Mouse (Mus musculus) neural tube, embryonic 10.5 days (tissue): ENCODE results near the gene Ngp.
A peak's percentile ranks its signal among the peaks of the same experiment; 100 is the strongest.

Experiments used
- DNase-seq: peaks from one replicate; pipeline ENCODE4 v3.0.0-alpha.2; 2017; ENCODE audit warnings: low spot score; ENCODE audit errors: extremely low spot score

Ngp gene

GRCm38 (mm10) chr9:110433045-110433444 lies 13.5 kb downstream of the Ngp start:
- DNase-seq: no peak

- DNase-seq: no peak
These were observed 16.5 kb downstream of the Ngp start for GRCm38 (mm10) chr9:110436041-110436440.

GRCm38 (mm10) chr9:110440049-110440448 lies 20.5 kb downstream of the Ngp start:
- no peak for DNase-seq

- no peak for DNase-seq
These were observed 21.0 kb downstream of the Ngp start for GRCm38 (mm10) chr9:110440559-110440958.

GRCm38 (mm10) chr9:110448356-110448755 lies 28.8 kb downstream of the Ngp start:
- no peak for DNase-seq

- peak; percentile 79 for DNase-seq
These were observed 29.5 kb downstream of the Ngp start for GRCm38 (mm10) chr9:110448857-110449617.

- no peak for DNase-seq
These were observed 33.0 kb downstream of the Ngp start for GRCm38 (mm10) chr9:110452523-110452922.

- no peak for DNase-seq
These were observed 38.4 kb downstream of the Ngp start for GRCm38 (mm10) chr9:110457926-110458325.

GRCm38 (mm10) chr9:110459145-110459727 lies 39.7 kb downstream of the Ngp start:
- DNase-seq: no peak

- no peak for DNase-seq
These were observed 41.6 kb downstream of the Ngp start for GRCm38 (mm10) chr9:110460884-110461815.

GRCm38 (mm10) chr9:110462321-110462720 lies 42.8 kb downstream of the Ngp start:
- DNase-seq: no peak

- no peak for DNase-seq
These were observed 44.5 kb downstream of the Ngp start for GRCm38 (mm10) chr9:110463983-110464591.

GRCm38 (mm10) chr9:110465336-110465735 lies 45.8 kb downstream of the Ngp start:
- no peak for DNase-seq

GRCm38 (mm10) chr9:110466179-110466578 lies 46.6 kb downstream of the Ngp start:
- DNase-seq: no peak
